Mouse (Mus musculus) layer of hippocampus, adult 9-10 months (tissue): ENCODE data around the gene Slc36a4.

Experiments
- DNase-seq: peaks from one replicate; pipeline ENCODE4 v3.0.0; 2022; ENCODE audit warnings: low spot score

Slc36a4 gene

GRCm38 (mm10) chr9:15709599-15710381 lies at the start of gene Slc36a4:
TSS of gene Slc36a4 (plus strand) at chr9:15709738.
- peak; percentile 68 for DNase-seq

DNA sequence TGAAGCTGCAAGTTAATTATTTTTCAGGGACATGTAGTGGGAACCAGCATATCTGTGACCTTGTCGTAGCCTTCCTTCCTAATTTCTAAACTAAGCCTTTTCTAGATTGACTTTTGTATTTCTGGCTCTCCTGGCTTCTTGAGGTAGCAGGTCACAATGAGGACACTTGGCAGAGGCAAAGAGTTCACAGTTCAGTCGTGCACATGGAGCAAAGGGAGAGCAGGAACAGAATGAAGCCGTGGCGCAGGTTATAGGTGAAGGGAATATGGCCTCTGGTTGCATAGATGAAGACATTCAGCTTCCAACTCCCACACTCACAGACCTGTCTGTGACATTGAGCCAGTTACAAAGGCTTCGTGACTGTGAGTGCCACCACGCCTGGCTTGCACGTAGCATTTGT lies 44.9 kb upstream of the Slc36a4 start:
- DNase-seq, result no peak

- no peak for DNase-seq
Observed at GRCm38 (mm10) chr9:15669452-15669851, 40.1 kb upstream of the Slc36a4 start.

DNA sequence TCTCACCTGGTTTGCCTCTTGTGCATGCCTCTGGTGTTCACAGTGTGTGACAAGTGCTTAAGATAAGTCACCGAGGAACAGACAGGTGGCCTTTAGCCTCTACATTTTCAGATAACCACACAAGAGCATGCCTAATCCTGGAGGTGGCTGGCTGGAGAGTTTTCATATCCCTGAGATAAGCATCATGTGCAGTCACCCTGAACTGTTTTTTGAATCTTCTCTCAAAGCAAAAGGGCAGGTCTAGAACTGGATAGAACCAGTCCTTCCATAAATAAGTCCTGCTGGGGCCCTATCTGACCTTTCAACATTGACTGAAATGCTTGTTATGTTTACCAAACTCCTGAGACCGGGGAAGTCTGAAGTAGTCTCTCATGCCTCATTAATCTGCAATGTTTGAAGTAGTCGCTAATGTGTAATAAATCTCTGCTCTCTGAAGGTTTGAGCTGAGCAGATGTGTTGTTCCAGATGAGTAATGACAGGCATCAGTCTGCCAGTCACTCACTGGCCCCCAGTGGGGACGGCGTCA lies 39.5 kb upstream of the Slc36a4 start:
- DNase-seq, result no peak

DNA sequence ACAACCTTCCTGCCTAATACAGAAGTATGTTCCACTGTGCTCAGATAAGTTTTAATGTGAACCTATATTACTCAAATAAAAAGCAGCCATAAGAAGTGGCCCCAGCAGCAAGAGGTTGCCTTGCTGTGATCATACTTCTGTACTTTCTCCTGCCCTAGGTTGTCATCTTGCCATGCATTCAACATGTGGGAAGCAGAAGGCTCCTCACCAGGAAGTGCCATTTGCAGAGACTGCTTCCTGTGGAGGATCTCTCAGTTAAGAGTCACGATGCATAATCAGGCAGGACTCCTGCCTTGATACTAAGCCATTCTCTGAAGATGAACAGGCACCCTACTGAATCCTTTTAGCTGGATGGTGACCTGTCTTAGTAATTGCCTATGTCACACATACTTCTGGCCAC lies 37.3 kb upstream of the Slc36a4 start:
- DNase-seq, result no peak

DNA sequence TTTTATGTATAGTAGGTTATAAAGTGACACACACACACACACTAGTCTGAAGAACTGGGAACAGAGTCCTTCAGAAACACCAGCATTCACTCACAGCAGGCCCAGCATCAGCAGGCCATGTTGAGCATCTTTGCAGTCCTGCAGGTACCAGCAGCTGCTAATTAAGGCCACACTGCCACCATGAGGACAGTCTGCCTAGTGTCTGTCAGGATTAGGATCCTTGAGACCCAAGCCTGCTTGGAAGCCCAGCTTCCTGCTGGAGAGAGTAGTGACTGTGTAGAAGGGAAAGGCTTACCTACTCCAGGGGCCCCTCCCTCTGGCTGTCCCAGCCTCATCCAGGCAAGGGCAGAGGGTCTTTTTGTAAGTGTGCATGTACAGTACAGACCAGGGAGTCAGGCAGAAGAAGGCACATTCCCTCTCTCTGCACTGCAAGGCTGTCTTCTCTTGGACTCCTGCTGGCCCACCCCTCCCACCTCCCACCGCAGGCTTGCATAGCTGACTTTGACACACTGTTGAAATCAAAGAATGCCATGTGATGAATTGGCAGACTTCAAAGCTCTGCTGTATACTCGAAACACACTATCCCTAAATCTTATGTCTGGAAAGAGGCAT lies 27.6 kb upstream of the Slc36a4 start:
- DNase-seq, result peak; percentile 48

- DNase-seq, result peak; percentile 67
Observed at GRCm38 (mm10) chr9:15685215-15685614, 24.3 kb upstream of the Slc36a4 start.

GRCm38 (mm10) chr9:15687358-15687757 lies 22.2 kb upstream of the Slc36a4 start:
- DNase-seq, result no peak

DNA sequence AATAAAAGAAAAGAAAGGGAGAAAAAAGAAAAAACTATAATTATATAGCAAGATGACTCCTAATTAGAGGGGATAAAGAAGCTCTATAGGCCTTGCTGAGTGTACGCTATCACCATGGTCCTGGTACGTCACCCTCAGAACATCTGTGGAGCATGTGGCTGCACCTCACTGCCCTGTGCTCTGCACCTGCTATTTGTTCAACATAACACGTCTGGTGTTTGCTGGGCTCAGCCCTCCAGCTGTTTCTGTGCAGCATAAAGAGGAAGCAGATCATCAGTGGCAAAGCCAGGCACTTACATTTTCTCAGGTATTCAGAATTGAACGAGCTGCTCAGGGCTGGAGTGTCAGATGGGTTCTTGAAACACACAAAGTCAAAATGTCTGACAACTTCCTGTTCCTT lies 15.7 kb upstream of the Slc36a4 start:
- no peak for DNase-seq

GRCm38 (mm10) chr9:15694989-15695388 lies 14.5 kb upstream of the Slc36a4 start:
- no peak for DNase-seq

GRCm38 (mm10) chr9:15705706-15706105 lies 3.8 kb upstream of the Slc36a4 start:
- DNase-seq, result no peak

GRCm38 (mm10) chr9:15708979-15709598 lies 449 bp upstream of the Slc36a4 start:
- DNase-seq, result no peak

DNA sequence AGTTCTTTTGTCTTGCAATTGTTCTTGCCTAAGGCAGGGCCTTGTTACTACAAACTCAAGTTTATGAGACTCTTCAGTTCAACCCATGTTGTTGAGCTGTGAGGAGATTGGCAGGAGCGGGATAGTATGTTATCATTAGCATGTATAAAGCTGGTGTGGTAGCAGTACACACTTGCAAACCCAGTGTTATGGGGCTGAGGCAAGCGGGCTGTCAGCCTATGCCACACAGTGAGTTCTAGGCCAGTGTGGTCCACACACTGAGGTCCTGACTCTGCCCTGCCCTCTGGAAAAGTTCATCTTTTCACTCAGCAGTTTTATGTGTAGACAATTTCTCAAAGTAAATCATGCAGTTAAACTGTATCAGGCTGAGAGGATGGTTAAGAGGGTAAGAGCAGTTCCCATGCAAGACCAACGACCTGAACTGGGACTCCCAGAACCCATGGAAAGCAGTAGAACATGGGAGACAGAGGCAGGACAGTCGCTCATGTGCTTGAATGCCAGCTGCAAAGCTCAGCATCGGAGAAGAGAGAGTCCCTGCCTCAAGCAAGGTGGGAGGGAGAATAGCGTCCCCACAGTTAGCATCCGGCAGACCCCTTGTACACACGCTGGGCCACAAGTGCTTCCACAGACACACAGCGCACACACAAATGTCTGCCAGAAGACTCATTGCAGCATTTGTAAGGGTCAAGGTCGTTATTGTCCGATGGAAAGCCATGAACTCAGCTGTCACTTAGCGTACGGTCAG lies 1.5 kb downstream of the Slc36a4 start:
- DNase-seq, result no peak

DNA sequence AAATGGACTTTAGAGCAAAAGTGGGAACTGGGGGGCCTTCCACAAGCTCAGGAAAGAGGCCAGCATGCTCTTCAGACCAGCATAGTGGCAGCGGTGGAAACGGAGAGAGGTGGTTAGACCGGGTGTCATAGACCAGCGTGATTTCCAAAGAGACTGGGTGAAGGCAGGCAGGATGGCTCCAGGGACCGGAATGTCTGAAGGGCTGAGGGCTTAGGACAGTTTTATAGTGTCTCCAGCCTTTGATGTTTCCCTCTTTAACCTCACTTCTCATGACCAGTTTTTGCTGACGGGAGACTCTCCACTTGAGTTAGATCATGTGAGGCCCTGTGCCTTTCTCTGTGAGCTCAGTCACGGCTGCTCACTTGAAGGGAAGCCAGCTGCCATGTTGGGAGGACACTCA lies 2.1 kb downstream of the Slc36a4 start:
- DNase-seq, result no peak

DNA sequence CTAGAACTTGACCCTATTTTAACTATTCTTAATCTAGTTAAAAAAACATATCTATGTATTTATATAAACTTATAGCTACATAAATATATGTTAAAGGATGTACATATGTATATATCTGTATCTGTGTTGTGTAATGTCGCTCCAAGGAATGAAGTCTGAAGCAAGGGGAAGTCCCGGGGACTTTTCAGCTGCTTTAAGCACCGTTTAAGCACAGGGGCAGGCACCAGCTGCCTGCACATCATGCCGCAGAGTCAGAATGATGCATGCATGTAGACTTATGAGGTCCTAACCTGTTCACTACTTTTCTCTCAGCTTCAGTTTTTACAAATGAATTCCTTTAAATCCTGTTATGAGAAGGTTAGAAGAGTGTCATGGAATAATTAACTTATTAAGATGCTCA lies 5.3 kb downstream of the Slc36a4 start:
- no peak for DNase-seq

GRCm38 (mm10) chr9:15715193-15715989 lies 5.9 kb downstream of the Slc36a4 start:
- no peak for DNase-seq

- DNase-seq, result no peak
Observed at GRCm38 (mm10) chr9:15717363-15717762, 7.8 kb downstream of the Slc36a4 start.

GRCm38 (mm10) chr9:15718295-15718694 lies 8.8 kb downstream of the Slc36a4 start:
- no peak for DNase-seq

DNA sequence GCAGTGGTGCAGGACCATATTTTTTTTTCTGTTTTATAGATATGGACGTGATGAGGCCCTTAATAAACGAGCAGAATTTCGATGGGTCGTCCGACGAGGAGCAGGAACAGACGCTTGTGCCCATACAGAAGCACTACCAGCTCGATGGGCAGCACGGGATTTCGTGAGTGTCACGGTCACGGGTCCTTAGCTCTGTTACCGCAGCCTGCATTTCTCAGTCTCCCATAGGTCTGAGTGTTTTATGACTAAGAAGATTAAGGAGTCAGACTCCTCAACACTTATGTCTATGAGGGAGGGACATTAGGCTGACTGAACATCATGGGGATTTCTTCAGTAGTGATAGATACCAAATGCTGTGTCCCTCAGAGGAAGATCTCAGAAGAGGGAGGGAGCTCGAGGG lies 10.1 kb downstream of the Slc36a4 start:
- DNase-seq, result no peak

DNA sequence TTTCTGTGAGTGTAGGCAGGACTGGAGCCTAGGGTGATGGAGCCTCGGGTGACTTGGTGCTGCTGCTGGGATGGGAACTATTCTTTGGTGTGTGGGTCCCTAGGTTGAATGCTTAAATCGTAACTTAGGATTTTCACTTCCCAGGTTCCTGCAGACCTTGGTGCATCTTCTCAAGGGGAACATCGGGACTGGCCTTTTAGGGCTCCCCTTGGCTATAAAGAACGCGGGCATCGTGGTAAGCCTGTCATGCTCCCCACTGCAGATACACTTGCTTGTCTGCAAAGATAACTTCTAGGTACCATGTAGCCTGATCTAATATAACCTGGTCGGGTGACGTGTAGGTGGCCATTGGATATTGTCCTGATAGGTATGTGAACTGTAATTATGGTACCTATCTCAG lies 11.0 kb downstream of the Slc36a4 start:
- no peak for DNase-seq

DNA sequence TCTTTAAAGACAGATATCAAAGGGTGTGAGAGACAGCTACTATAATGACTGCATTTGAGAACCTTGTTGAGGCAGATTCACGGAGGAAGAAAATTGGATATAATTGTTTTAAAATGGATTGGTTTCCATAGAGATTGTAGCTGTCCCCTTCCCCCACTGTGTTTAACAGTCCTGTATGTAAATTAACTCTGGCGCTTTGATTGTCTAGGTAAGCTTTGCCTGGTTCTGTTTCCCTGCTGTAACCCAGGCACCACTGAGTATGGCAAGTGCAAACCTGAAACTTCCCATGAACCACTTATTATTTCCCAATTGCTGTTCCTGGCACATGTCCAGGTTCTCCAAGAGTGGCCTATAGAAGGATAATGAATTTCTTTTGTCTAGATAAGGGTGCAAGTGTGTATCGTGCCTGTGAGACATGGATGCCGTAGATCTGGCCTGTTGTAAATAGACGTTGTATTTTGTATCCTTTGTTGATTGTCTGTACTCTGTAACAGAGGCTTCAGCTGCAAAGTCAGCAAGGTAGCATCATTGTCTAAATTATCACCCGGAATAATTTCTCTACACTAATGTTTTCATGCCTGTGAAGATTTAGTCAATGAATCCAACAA lies 11.8 kb downstream of the Slc36a4 start:
- no peak for DNase-seq
